Mouse (Mus musculus): ENCODE data around the gene Gm17428. TPM values are rescaled to one million over a fixed set of nuclear protein-coding genes. Genes with fewer than 3 reads are reported as not detected.

Gene Gm17428
- polyA plus RNA-seq, 1 experiment from 2014 or later, result not detected

- peak; percentile 10 for ATAC-seq
- H3K27me3 ChIP-seq, result no peaks in the 10 kb centered on the region
- no peak for DNase-seq (ENCODE audit: low read depth, low spot score)
- TF ChIP-seq CTCF (IDR thresholded peaks at IDR 0.05), result no peak
- ChIA-PET POLR2A (no interaction called here), CTCF (interaction anchor here (0.8 to 2.8 kb wide), 13 partner anchors 9 to 174 kb away, joined by 3 to 14 read pairs (median 4); no protein-coding TSS in a partner anchor)
- in situ Hi-C loops (cut with MboI; ENCODE audit: low pct_unique_long_range_greater_than_20kb), result loop anchor here (5.0 kb wide), 2 partner anchors 112 to 167 kb away; no protein-coding TSS in a partner anchor
Measured at GRCm38 (mm10) chr14:55014591-55014990, 37.9 kb downstream of the Gm17428 start.

DNA sequence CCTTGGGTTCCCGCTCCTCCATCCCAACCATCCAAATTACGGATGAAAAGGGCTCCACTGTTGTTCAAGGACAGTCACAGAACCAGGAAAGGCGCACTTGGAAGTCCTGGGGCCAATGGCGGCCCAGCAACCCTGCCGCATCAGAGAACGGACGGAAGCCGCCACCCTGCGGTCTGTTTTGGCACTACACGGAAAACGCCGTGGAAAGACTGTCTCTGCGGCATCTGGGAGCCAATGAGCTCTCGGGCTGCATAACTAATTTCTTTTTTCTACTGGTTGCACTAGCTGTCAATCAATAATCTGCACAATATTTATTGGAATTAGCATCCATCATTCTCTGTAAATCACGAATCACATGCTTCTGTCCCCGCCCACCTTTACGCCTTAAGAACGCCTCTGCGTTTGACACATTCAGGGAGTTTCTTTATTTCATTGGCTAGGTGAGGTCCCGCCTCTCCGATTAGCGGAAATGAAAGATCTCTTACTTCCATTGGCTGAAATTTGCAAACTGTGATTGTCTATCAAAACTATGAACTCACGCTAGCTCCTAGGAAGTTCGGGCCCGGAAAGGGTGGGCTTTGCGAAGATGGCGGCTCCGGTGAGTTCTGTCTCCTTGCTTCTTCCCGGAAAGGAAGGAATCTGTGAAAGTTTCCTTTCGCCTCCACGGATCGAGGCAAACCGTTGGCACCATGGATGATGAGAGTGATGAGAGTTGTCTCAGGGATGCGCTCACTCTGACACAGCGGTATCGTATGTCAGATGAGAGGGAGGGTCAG is 38.4 kb downstream of the Gm17428 start, which contains the start of gene Ngdn:
TSS of gene Ngdn (plus strand) at position 464 of the 776 bp plus-strand sequence.
- DNase-seq (ENCODE audit: low read depth, low spot score), result peak; percentile 99
- no peaks in the 10 kb centered on the region for H3K27me3 ChIP-seq
- ATAC-seq, result peak; percentile 95
- in situ Hi-C loops (cut with MboI; ENCODE audit: low pct_unique_long_range_greater_than_20kb), result loop anchor here (5.0 kb wide), 2 partner anchors 113 to 168 kb away; no protein-coding TSS in a partner anchor
- CTCF ChIA-PET, result interaction anchor here (0.6 to 2.8 kb wide), 26 partner anchors 9 to 247 kb away, joined by 3 to 14 read pairs (median 4); partner anchors contain the start of genes Bcl2l2, Gm20521, Slc22a17 and Thtpa
- TF ChIP-seq CTCF (IDR thresholded peaks at IDR 0.05), result peak; percentile 98
- POLR2A ChIA-PET, result interaction anchor here (0.7 to 0.9 kb wide), 2 partner anchors 77 to 93 kb away, joined by 3 read pairs; partner anchors contain the start of gene Zfhx2

DNA sequence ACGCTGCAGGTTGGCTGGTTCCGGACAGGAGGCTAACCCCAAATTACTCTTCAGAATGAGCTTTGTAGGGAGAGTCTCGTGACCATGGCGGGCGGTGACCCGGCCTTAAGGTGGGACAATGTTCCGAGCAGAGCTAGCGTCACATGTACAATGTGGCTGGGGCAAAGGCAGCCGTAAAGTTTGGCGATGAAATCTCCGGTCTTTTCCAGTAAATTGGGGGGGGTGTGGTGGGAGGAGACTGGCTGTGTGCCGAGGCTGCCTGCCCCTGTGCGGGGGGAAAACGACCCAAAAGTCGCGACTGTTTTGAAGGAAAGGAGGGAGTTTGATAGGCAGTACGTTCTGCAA is 39.0 kb downstream of the Gm17428 start:
- in situ Hi-C loops (cut with MboI; ENCODE audit: low pct_unique_long_range_greater_than_20kb), result no loop called here
- H3K27me3 ChIP-seq, result no peaks in the 10 kb centered on the region
- ChIA-PET CTCF (interaction anchor here (0.7 to 2.8 kb wide), 14 partner anchors 8 to 175 kb away, joined by 3 to 9 read pairs (median 4); partner anchors contain the start of genes Bcl2l2, Gm20521 and Slc22a17), POLR2A (interaction anchor here (0.7 to 0.9 kb wide), 2 partner anchors 76 to 93 kb away, joined by 3 read pairs; partner anchors contain the start of gene Zfhx2)
- DNase-seq (ENCODE audit: low read depth, low spot score) (no peak), ATAC-seq (peak; percentile 0)
- TF ChIP-seq CTCF (IDR thresholded peaks at IDR 0.05), result no peak

DNA sequence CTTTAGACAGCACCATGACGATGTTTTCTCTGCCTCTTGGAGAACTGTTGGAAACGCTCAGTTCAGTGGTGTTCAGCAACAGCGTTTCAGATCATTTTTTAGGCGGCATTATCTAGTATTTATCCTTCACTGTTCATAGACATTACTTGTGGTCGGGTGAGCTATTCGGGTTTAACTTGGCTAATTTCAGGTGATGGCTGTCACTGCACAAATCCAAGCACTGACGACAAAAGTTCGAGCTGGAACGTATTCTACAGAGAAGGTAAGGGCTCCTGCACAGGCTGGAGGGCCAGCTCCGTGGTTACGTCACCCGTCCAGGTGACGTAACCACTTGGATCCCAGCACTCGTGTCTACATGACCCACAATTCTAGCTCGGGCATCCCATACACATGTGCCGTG is 40.1 kb downstream of the Gm17428 start:
- DNase-seq (ENCODE audit: low read depth, low spot score) (no peak), ATAC-seq (no peak)
- no peaks in the 10 kb centered on the region for H3K27me3 ChIP-seq
- ChIA-PET POLR2A (interaction anchor here (1.0 kb wide), 1 partner anchor 79 kb away, joined by 3 read pairs; no protein-coding TSS in a partner anchor), CTCF (interaction anchor here (1.2 to 2.8 kb wide), 2 partner anchors 7 to 28 kb away, joined by 3 to 9 read pairs; no protein-coding TSS in a partner anchor)
- no peak for TF ChIP-seq CTCF (IDR thresholded peaks at IDR 0.05)
- in situ Hi-C loops (cut with MboI; ENCODE audit: low pct_unique_long_range_greater_than_20kb), result no loop called here

DNA sequence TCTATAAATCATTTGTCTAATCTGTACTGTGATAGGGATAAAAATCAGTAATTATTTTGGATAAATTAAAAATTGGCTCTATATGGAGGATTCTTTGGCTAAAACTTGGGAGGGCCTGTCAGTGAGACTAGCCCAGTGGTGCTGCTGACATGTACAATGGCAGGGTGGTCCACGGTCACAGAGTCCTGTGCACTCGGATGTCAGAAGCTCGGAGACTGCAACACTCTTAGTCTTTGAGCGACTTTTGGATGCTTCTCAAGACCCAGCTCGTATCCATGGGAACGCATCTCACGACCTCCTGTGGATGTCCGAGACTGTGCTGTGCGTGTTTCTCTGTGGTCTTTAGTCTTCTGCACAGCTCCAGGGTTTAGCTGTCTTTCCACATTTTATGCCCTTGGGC is 43.7 kb downstream of the Gm17428 start:
- ATAC-seq (no peak), DNase-seq (ENCODE audit: low read depth, low spot score) (no peak)
- in situ Hi-C loops (cut with MboI; ENCODE audit: low pct_unique_long_range_greater_than_20kb), result no loop called here
- ChIA-PET CTCF (interaction anchor here (1.0 to 1.2 kb wide), 2 partner anchors 76 to 160 kb away, joined by 3 read pairs; no protein-coding TSS in a partner anchor), POLR2A (no interaction called here)
- no peak for TF ChIP-seq CTCF (IDR thresholded peaks at IDR 0.05)
- no peaks in the 10 kb centered on the region for H3K27me3 ChIP-seq

DNA sequence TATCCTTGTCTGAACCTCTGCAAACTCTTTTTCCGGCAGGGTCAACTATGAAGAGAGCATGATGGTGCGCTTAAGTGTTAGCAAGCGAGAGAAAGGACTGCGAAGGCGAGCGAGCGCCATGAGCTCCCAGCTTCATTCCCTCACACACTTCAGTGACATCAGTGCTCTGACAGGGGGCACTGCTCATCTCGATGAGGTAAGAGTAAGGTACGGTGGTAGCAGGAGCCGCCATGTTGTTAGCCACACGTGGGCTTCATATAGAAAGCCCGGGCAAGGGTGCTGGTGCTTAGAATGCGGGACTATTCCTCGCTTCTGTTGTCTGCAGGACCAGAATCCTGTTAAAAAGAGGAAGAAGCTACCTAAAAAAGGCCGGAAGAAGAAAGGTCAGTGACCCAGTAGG is 46.3 kb downstream of the Gm17428 start:
- no peak for DNase-seq (ENCODE audit: low read depth, low spot score)
- in situ Hi-C loops (cut with MboI; ENCODE audit: low pct_unique_long_range_greater_than_20kb), result no loop called here
- ATAC-seq, result no peak
- no peaks in the 10 kb centered on the region for H3K27me3 ChIP-seq
- ChIA-PET CTCF (interaction anchor here (0.9 to 8.9 kb wide), 5 partner anchors 8 to 77 kb away, joined by 3 to 79 read pairs (median 7); partner anchors contain the start of gene Ngdn), POLR2A (interaction anchor here (0.6 kb wide), 1 partner anchor 99 kb away, joined by 3 read pairs; no protein-coding TSS in a partner anchor)
- TF ChIP-seq CTCF (IDR thresholded peaks at IDR 0.05), result no peak

DNA sequence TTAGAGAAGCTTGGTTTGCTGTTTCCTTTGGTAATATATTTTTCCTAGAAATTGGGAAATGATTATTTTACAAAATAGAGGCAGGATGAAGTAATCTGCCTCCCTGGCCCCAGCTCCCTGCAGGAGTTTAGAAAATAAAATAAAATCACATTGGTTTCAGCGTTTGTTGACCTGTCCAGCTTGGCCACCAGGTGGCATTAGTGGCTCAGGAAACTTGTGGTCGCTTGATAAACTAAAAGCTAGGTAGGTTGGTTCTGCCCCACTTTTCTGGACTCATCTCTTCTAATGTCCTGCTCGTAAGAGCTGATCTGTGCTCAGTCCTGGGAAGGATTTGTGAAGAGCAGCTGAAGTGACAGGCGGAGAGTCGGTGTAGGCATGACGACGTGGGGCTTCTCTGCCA is 47.5 kb downstream of the Gm17428 start:
- in situ Hi-C loops (cut with MboI; ENCODE audit: low pct_unique_long_range_greater_than_20kb), result no loop called here
- CTCF ChIA-PET, result interaction anchor here (0.8 to 8.9 kb wide), 14 partner anchors 9 to 76 kb away, joined by 3 to 79 read pairs (median 4); partner anchors contain the start of gene Ngdn
- DNase-seq (ENCODE audit: low read depth, low spot score) (peak; percentile 24), ATAC-seq (no peak)
- no peaks in the 10 kb centered on the region for H3K27me3 ChIP-seq
- POLR2A ChIA-PET, result interaction anchor here (0.9 kb wide), 1 partner anchor 70 kb away, joined by 3 read pairs; the partner anchor contains the start of gene Thtpa
- TF ChIP-seq CTCF (IDR thresholded peaks at IDR 0.05), result peak; percentile 64

DNA sequence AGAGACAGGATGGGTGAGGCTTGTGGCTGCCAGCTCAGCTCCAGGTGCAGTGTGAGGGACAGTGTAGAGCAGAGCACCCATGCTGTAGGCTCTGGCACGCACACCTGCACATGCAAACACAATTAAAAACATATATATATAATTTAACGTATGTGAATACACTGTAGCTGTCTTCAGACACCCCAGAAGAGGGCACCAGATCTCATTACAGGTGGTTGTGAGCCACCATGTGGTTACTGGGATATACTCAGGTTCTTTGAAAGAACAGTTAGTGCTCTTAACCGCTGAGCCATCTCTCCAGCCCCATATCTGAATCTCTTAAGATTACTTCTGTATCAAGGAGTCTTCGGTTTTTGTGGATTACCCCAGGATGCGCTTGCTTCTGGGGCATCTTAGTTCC is 48.8 kb downstream of the Gm17428 start:
- no peak for TF ChIP-seq CTCF (IDR thresholded peaks at IDR 0.05)
- CTCF ChIA-PET, result interaction anchor here (1.1 to 8.9 kb wide), 5 partner anchors 12 to 76 kb away, joined by 3 to 79 read pairs (median 4); no protein-coding TSS in a partner anchor
- no peak for ATAC-seq
- POLR2A ChIA-PET, result interaction anchor here (0.6 kb wide), 1 partner anchor 62 kb away, joined by 3 read pairs; no protein-coding TSS in a partner anchor
- H3K27me3 ChIP-seq, result no peaks in the 10 kb centered on the region
- no peak for DNase-seq (ENCODE audit: low read depth, low spot score)
- in situ Hi-C loops (cut with MboI; ENCODE audit: low pct_unique_long_range_greater_than_20kb), result loop anchor here (5.0 kb wide), 1 partner anchor 57 kb away; no protein-coding TSS in a partner anchor

Other genes starting within 250 kb of the Gm17428 start
- 0.04 TPM for gene Slc7a8, start 195.0 kb upstream of the Gm17428 start, polyA plus RNA-seq (2021)
- gene Rnf212b, start 162.8 kb upstream of the Gm17428 start, polyA plus RNA-seq (2021), result not detected
- 14.5 TPM for gene Homez, start 106.0 kb upstream of the Gm17428 start, polyA plus RNA-seq (2021)
- gene Ppp1r3e, start 99.4 kb upstream of the Gm17428 start, polyA plus RNA-seq (2021), result 4.4 TPM
- gene Bcl2l2, start 93.6 kb upstream of the Gm17428 start, polyA plus RNA-seq (2021), result 37.7 TPM
- gene Gm20521, start 93.5 kb upstream of the Gm17428 start, polyA plus RNA-seq (2021), result 1.2 TPM
- gene Pabpn1, start 84.4 kb upstream of the Gm17428 start, polyA plus RNA-seq (2021), result 194 TPM
- 25.3 TPM for gene Slc22a17, start 63.8 kb upstream of the Gm17428 start, polyA plus RNA-seq (2021)
- gene Efs, start 50.8 kb upstream of the Gm17428 start, polyA plus RNA-seq (2021), result not detected
- gene Il25, start 44.2 kb upstream of the Gm17428 start, polyA plus RNA-seq (2021), result not detected
- gene Cmtm5, start 40.7 kb upstream of the Gm17428 start, polyA plus RNA-seq (2021), result not detected
- gene Myh6, start 10.0 kb upstream of the Gm17428 start, polyA plus RNA-seq (2021), result 0.18 TPM
- 0.23 TPM for gene Myh7, start 17.7 kb downstream of the Gm17428 start, polyA plus RNA-seq (2021)
- gene Ngdn, start 38.5 kb downstream of the Gm17428 start, polyA plus RNA-seq (2021), result 43.7 TPM
- gene Zfhx2, start 115.4 kb downstream of the Gm17428 start, polyA plus RNA-seq (2021), result 6.1 TPM
- gene Thtpa, start 117.9 kb downstream of the Gm17428 start, polyA plus RNA-seq (2021), result 31.8 TPM
- gene Ap1g2, start 129.7 kb downstream of the Gm17428 start, polyA plus RNA-seq (2021), result 25.9 TPM
- 0.92 TPM for gene Jph4, start 140.0 kb downstream of the Gm17428 start, polyA plus RNA-seq (2021)
- not detected for gene Dhrs2, start 245.1 kb downstream of the Gm17428 start, polyA plus RNA-seq (2021)

All from Patski (cell line).